Mouse (Mus musculus) cerebellum, adult 2 months (tissue): Measurements from ENCODE around the gene Ulk4.
"Not testable (repeated sequence)": the region's sequence is repeated elsewhere in the genome, so short reads cannot be mapped to it uniquely, and the experiment has no call there.

ENCODE experiments used
- CTCF ChIP-seq: fragments of 200-500 bp; IDR thresholded peaks from 2 replicates; pipeline ENCODE4 v1.5.1; 2011; ENCODE audit warnings: low read depth, mild to moderate bottlenecking, control low read depth, low read length, moderate library complexity, borderline replicate concordance; ENCODE audit not compliant: insufficient read depth
- POLR2A ChIP-seq: fragments of 200-500 bp; IDR thresholded peaks from 2 replicates; pipeline ENCODE4 v1.6.1; 2011; ENCODE audit warnings: low read length, control low read depth, borderline replicate concordance; ENCODE audit not compliant: insufficient read depth

GRCm38 (mm10) chr9:120917619-120918018 lies 359.4 kb downstream of the Ulk4 start:
- TF ChIP-seq CTCF, POLR2A: not testable (repeated sequence)
